Mouse (Mus musculus): ENCODE measurements around the gene A830018L16Rik.

The A830018L16Rik gene

DNA sequence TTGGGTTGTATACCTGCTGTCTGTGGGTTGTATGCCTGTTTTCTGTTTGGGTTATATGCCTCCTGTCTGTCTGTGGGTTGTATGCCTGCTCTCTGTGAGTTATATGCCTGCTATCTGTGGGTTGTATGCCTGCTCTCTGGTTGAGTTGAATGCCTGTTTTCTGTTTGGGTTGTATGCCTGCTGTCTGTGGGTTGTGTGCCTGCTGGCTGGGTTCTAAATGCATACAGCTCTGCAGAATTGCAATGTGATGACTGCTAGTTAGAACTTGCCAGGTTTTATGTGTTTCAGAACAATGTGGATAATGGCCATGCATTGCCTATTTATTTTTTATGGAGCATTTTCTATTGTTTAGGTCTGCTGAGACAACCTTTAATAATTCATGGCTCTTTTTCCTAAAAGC, 236.2 kb downstream of the A830018L16Rik start:
- DNase-seq (ENCODE audit: low spot score in 2 of 2) = no peak

DNA sequence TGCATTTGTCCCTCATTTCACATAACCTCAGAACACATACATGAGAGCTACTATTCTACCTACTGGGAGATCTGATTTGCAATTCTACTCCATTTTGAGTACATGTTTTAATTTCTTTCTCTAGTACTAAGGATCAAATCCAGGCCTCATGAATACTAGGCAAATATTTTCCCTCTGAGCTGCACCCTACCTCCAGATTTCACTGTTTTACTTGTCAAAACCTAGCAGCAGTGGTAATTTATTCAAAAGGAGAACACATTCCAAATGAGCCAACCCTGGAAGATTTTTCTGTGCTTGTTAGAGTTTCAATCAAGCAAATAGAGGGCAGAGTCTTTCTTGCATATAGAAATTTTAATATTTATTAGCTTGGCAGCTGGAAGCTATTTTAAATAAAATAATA, 238.9 kb downstream of the A830018L16Rik start:
- no peak for DNase-seq (ENCODE audit: low spot score in 2 of 2)

- DNase-seq (ENCODE audit: low spot score in 2 of 2) = no peak
These were observed 243.6 kb downstream of the A830018L16Rik start for GRCm38 (mm10) chr1:11657341-11658060.

- DNase-seq (ENCODE audit: low spot score in 2 of 2) = no peak
These were observed 244.2 kb downstream of the A830018L16Rik start for GRCm38 (mm10) chr1:11658061-11658625.

DNA sequence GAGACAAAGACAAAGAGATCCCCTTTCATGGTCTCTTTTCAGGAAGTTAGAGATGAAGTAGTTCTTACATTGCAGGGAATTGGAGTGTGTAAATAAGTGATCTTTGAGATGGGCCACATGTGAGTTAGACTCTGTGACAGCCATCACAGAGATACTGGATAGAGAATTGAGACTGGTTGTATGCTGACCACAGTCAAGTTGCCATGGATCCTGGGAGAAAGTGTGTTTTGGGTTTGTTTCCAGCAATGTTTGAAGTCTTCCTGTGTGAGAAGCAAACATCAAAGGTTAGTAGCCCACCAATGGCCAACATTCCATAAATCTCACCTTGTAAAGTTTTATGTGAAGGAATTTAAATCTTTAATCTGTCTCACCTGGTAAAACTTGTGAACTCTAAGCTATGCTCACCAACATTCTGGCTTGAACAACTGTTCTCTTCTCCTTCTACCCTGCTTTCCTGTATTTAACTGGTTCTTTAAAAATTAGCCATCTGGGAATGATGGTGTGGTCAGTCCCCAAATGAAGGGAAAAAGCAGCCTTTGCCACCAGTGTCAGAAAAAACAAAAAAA, 330.9 kb downstream of the A830018L16Rik start:
- DNase-seq (ENCODE audit: low spot score in 2 of 2) = no peak

- DNase-seq (ENCODE audit: low spot score in 2 of 2) = no peak
These were observed 334.5 kb downstream of the A830018L16Rik start for GRCm38 (mm10) chr1:11748424-11748823.

GRCm38 (mm10) chr1:11750065-11750464, 336.2 kb downstream of the A830018L16Rik start:
- no peak for DNase-seq (ENCODE audit: low spot score in 2 of 2)

DNA sequence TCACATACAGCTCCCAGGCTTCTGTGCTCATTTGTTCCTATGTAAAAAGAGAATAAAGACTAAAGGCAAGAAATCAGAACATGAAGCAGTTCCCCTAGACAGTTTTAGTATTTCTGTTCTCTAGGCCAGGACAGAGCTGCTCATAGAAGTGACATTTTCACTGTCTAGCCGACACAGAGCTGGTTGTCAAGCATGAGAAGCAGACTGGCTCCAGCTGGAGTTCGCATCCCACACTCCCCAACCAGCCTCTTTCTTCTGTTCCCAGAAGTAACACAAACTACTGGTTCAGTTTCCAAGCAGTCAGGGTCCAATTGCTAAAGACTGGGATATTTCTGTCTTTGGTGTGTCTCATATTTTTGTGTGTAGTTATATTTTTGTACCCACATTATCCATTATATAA, 336.7 kb downstream of the A830018L16Rik start:
- no peak for DNase-seq (ENCODE audit: low spot score in 2 of 2)

GRCm38 (mm10) chr1:11751996-11752395, 338.1 kb downstream of the A830018L16Rik start:
- no peak for DNase-seq (ENCODE audit: low spot score in 2 of 2)

DNA sequence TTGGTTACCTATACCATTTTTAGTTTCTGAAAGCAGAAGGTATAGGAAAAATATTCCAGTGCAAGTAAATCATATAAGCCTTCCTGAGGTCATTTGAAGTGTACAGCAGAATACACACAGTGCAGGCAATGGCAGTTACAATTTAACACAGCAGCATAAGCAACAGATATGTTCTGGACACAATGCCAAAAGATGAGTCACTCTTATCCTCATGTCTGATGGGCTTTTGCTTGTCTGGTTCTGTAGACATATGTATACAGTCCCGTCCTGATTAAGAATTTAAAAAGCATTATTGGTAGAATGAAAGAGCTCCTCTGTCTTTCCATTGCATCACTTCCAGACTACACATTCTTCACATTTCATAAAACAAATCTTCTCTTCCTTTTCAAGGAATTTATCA, 374.4 kb downstream of the A830018L16Rik start:
- DNase-seq (ENCODE audit: low spot score in 2 of 2) = no peak

DNA sequence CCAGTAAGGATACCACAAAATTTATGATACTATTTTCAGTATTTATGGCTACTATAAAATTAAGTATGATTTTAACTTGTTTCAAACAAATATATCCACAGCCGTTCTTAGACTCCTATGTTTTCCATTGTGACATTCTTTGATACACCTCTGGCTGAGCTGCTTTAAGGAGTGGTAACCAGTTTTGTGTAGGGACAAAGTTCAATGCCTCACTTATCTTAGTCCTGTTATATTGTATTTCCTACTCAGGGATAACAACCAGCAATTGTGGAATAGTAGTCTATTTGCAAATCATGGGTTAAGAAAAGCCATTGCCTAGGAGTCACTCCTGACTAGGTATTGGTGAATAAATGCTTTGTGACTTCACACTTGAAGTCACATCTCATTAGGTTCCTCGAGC, 378.9 kb downstream of the A830018L16Rik start:
- DNase-seq (ENCODE audit: low spot score in 2 of 2) = no peak

DNA sequence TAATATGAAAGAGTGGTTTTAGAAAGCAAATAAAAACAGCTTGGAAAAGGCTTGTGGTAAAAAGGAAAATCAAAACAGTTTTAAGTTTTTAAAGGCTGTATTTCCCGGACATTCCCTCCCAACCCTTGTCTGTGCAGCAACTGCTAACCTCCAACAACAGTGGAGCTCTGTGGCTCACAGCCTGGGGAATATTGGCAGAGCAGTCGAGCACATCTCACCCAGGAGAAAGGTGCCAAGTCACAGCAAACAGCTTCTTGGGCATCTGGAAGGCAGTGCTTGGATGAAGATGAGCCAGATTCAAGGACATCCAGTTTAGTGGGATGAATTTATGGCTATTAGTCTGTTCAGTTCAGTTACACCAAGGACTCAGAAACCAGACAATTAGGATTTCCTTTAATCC, 381.8 kb downstream of the A830018L16Rik start:
- DNase-seq (ENCODE audit: low spot score in 2 of 2) = no peak

GRCm38 (mm10) chr1:11872847-11873246, 458.9 kb downstream of the A830018L16Rik start:
- no peak for DNase-seq (ENCODE audit: low spot score in 2 of 2)

GRCm38 (mm10) chr1:11873573-11873972, 459.7 kb downstream of the A830018L16Rik start:
- DNase-seq (ENCODE audit: low spot score in 2 of 2) = no peak

DNA sequence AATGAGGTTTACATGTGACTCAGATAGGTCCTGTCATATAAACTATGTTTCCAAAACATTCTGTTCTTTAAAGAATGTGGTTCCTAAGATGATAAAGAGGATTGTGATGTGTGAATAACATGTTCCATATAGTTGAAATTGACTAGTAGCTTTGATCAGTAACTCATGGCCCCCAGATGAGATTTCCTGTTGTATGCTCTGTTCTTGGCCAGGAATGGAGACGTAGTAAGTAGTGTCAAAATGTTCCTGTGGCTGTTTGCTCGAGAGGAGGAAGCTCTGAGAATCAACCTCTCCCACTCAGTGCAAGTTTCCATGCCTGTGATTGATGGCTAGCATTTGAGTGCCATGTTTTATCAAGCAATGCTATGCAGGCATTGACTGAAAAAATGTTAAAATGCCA, 467.8 kb downstream of the A830018L16Rik start:
- DNase-seq (ENCODE audit: low spot score in 2 of 2) = no peak

- DNase-seq (ENCODE audit: low spot score in 2 of 2) = no peak
These were observed 481.8 kb downstream of the A830018L16Rik start for GRCm38 (mm10) chr1:11895715-11896114.

DNA sequence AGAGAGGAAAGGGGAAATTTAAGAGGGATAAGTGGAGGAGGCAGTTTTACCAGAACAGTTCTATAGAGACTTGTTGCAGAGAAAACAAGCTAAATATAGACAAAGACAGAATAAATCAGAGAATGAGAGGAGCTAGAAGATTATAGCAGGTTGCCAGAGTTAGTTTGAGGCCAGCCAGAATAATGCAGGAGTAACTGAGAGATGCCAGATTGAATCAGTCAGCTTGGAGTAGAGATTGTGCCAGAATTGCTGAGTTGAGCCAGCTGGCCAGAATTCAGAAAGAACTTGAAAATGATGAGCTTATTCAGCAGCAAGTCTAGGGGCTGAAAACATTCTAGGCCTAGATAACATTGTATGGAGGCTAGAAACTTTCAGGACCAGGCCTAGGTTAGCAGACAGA, 502.0 kb downstream of the A830018L16Rik start:
- no peak for DNase-seq (ENCODE audit: low spot score in 2 of 2)

- no peak for DNase-seq (ENCODE audit: low spot score in 2 of 2)
These were observed 523.1 kb downstream of the A830018L16Rik start for GRCm38 (mm10) chr1:11936984-11937383.

DNA sequence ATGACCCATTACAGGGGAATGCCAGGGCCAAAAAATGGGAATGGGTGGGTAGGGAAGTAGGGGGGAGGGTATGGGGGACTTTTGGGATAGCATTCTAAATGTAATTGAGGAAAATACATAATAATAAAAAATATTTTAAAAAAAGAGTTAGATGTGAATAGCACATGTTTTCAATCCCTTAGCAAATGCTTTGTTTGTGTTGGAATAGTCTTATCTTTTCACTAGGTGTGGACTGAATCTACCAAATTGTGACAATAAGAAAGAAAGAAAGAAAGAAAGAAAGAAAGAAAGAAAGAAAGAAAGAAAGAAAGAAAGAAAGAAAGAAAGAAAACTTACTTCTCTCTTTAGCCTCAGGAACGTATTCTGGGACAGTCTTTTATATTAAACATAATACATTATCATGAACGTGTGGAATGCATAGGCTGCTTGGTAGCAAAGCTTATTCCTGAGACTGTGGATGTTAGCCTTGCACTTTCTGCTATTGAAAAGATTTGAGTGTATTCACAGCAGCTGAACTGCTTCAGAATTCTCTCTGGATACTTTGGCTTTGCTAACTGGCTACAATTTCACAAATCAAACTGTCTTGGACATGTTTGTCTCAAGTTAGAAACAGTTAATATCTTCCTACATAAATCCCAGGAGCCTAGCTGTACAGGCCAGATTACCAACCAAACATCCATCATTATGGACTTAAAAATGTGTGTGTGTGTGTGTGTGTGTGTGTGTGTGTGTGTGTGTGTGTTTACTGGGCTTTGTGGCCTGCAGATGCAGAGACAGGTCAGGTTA, 545.7 kb downstream of the A830018L16Rik start:
- no peak for DNase-seq (ENCODE audit: low spot score in 2 of 2)

GRCm38 (mm10) chr1:11982590-11983136, 568.8 kb downstream of the A830018L16Rik start:
- no peak for DNase-seq (ENCODE audit: low spot score in 2 of 2)

- no peak for DNase-seq (ENCODE audit: low spot score in 2 of 2)
These were observed 576.1 kb downstream of the A830018L16Rik start for GRCm38 (mm10) chr1:11990011-11990410.

- DNase-seq (ENCODE audit: low spot score in 2 of 2) = no peak
These were observed 582.5 kb downstream of the A830018L16Rik start for GRCm38 (mm10) chr1:11996297-11996878.

Measured in spleen, postnatal 14 days (tissue).